Mouse (Mus musculus) stomach, postnatal 0 days (tissue): ENCODE data around the gene Sync. TPM values are rescaled to one million over a fixed set of nuclear protein-coding genes. Genes with fewer than 3 reads are reported as not detected.

Source experiments
- ATAC-seq: fragments of 200-750 bp; cut with Nextera tagmentation; 2 replicates; pipeline ENCODE4 v1.8.0; 2017; ENCODE audit not compliant: low FRiP score, low TSS enrichment
- DNase-seq: peaks from one replicate; pipeline ENCODE4 v3.0.0-alpha.2; 2016; ENCODE audit warnings: low spot score
- H3K27ac ChIP-seq: fragments of 300-500 bp; sonication (generic); replicated peaks from 2 replicates; pipeline ENCODE4 v1.5.1; 2014; ENCODE audit warnings: mild to moderate bottlenecking, control low read depth
- H3K27me3 ChIP-seq: fragments of 300-500 bp; sonication (generic); 2 replicates; pipeline ENCODE4 v1.6.1; 2014; ENCODE audit warnings: low read length; ENCODE audit not compliant: control insufficient read depth, insufficient read depth
- H3K36me3 ChIP-seq: fragments of 300-500 bp; sonication (generic); 2 replicates; pipeline ENCODE4 v1.6.1; 2014; ENCODE audit warnings: low read length, mixed read lengths; ENCODE audit not compliant: control insufficient read depth, insufficient read depth
- H3K4me1 ChIP-seq: fragments of 300-500 bp; sonication (generic); replicated peaks from 2 replicates; pipeline ENCODE4 v1.6.1; 2014; ENCODE audit warnings: antibody characterized with exemption; ENCODE audit not compliant: control insufficient read depth, insufficient read depth
- H3K4me2 ChIP-seq: fragments of 300-500 bp; sonication (generic); replicated peaks from 2 replicates; pipeline ENCODE4 v1.6.1; 2014; ENCODE audit warnings: low read depth, mild to moderate bottlenecking, control low read depth, moderate library complexity
- H3K4me3 ChIP-seq: fragments of 300-500 bp; sonication (generic); 2 replicates; pipeline ENCODE4 v1.5.1; 2014; ENCODE audit warnings: low read depth, low read length, control low read depth
- H3K9ac ChIP-seq: fragments of 300-500 bp; sonication (generic); 2 replicates; pipeline ENCODE4 v1.6.1; 2014; ENCODE audit warnings: mild to moderate bottlenecking, low read length, control low read depth, mixed read lengths
- H3K9me3 ChIP-seq: fragments of 300-500 bp; sonication (generic); 2 replicates; pipeline ENCODE4 v1.6.1; 2016; ENCODE audit warnings: low read length; ENCODE audit not compliant: control insufficient read depth
- CTCF ChIP-seq: IDR thresholded peaks from 2 replicates; pipeline ENCODE4 v1.5.1; 2016; ENCODE audit warnings: antibody characterized with exemption, low read depth, mild to moderate bottlenecking, moderate library complexity
- EP300 ChIP-seq: optimal IDR thresholded peaks from 2 replicates; pipeline ENCODE3; 2016; ENCODE audit warnings: antibody characterized with exemption
- WGBS: fragments of 180-500 bp; shearing (Covaris S2); extraction: QIAGEN DNeasy Blood & Tissue Kit; methylation state at CpG from one replicate; pipeline ENCODE4 v1.1.7; 2014; 5-methylcytosine and 5-hydroxymethylcytosine counted together
- polyA plus RNA-seq: library from polyadenylated mRNA; unstranded; fragments of >200 nt; fragmentation: Nextera tagmentation; extraction: Ambion mirVana; gene quantifications from 2 replicates; pipeline ENCODE4 v1.2.1, GENCODE M21; 2015

Sync gene
- polyA plus RNA-seq, 1 experiment from 2014 or later, result 3.2 TPM

DNA sequence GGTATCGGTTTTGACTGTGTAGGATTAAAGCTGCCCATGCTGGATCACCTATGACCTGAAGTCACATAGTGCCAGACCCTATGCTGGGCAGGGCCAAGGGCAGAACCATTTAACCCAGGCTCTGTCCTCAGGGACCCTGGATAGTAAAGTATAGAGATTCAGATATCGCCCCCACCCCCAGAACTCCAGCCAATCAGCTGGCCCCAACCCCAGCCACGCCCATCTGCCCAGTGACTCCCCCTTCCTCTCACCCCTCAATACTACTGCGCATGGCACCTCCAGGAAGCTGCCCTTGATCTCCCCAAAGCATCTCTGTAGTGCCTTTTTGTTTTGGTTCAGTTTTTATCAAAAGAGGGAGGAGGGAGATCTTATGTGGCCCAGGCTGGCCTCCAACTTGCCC, 44.7 kb upstream of the Sync start:
- Histone ChIP-seq H3K4me1 (peaks cover 6% of the 10 kb centered on the region; the same call in 1 of the 2 replicates), H3K4me2 (0 out of 2 replicates have a peak overlapping the region, but pooled peaks have one; percentile 11), H3K9me3 (no peaks in the 10 kb centered on the region), H3K36me3 (no peaks in the 10 kb centered on the region), H3K27me3 (no peaks in the 10 kb centered on the region), H3K27ac (peak overlapping the region; percentile 70), H3K4me3 (no peak overlapping the region), H3K9ac (no peak overlapping the region)
- no peak for ATAC-seq
- no peak for DNase-seq
- 34% methylated on average over 4 of the region's 4 CpGs for WGBS
- no peak for TF ChIP-seq EP300
- no peak for TF ChIP-seq CTCF

DNA sequence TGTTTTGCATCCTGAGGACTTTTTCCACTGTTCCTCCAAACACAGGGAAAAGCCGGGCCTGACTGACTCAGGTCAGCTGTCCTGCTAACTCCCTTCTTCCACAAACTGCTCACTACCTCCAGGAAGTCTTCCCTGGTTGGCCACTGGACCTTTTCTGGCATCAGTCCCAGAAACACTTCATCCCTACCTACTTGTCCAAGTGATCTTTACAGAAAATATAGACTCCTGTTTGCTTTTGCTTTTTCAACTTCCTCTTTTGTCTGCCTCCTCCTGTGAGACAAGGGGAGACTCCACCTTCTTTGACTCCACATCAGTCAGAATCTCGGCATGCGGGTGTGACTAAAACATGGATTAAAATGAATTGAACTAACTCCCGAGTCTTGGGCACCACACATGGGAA, 42.6 kb upstream of the Sync start:
- peak overlapping the region; percentile 82; the same call in 1 of the 2 replicates for H3K4me2 ChIP-seq

GRCm38 (mm10) chr4:129246360-129247301, 40.8 kb upstream of the Sync start:
- no peak for TF ChIP-seq CTCF
- peaks cover 6% of the 10 kb centered on the region for H3K4me1 ChIP-seq
- ATAC-seq, result no peak
- H3K9ac ChIP-seq, result peak overlapping the region; percentile 94
- no peaks in the 10 kb centered on the region for H3K27me3 ChIP-seq
- peak overlapping the region; percentile 72 for H3K4me3 ChIP-seq
- no peaks in the 10 kb centered on the region for H3K9me3 ChIP-seq
- no peaks in the 10 kb centered on the region for H3K36me3 ChIP-seq
- peak overlapping the region; percentile 82 for H3K4me2 ChIP-seq
- WGBS, result 38% methylated on average over 15 of the region's 15 CpGs
- DNase-seq, result peak; percentile 42
- peak overlapping the region; percentile 98 for H3K27ac ChIP-seq

More for the DNA sequence above, 42.6 kb upstream of the Sync start:
- Histone ChIP-seq H3K9ac (no peak overlapping the region), H3K4me1 (peaks cover 3% of the 10 kb centered on the region; the same call in 1 of the 2 replicates), H3K27ac (peak overlapping the region; percentile 77), H3K36me3 (no peaks in the 10 kb centered on the region), H3K27me3 (no peaks in the 10 kb centered on the region), H3K9me3 (no peaks in the 10 kb centered on the region), H3K4me3 (no peak overlapping the region)
- peak; percentile 79 for DNase-seq
- WGBS, result 31% methylated on average over 4 of the region's 4 CpGs
- TF ChIP-seq CTCF, result no peak
- TF ChIP-seq EP300, result no peak
- ATAC-seq, result peak; percentile 51

- Histone ChIP-seq H3K36me3 (no peaks in the 10 kb centered on the region), H3K27ac (peak overlapping the region; percentile 98), H3K9me3 (no peaks in the 10 kb centered on the region), H3K4me3 (peak overlapping the region; percentile 72), H3K9ac (peak overlapping the region; percentile 94), H3K4me2 (peak overlapping the region; percentile 82), H3K4me1 (peaks cover 3% of the 10 kb centered on the region), H3K27me3 (no peaks in the 10 kb centered on the region)
- WGBS, result 10% methylated on average over 23 of the region's 24 CpGs
- no peak for TF ChIP-seq CTCF
- TF ChIP-seq EP300, result no peak
- peak; percentile 35 for ATAC-seq
- peak; percentile 83 for DNase-seq
Observed at GRCm38 (mm10) chr4:129247381-129248242, 39.8 kb upstream of the Sync start.

GRCm38 (mm10) chr4:129248243-129248767, 39.1 kb upstream of the Sync start:
- ATAC-seq (peak; percentile 1; the same call in 1 of the 2 replicates), DNase-seq (peak; percentile 78)
- Histone ChIP-seq H3K4me3 (peak overlapping the region; percentile 72), H3K9ac (peak overlapping the region; percentile 94), H3K4me1 (peaks cover 3% of the 10 kb centered on the region), H3K36me3 (no peaks in the 10 kb centered on the region), H3K4me2 (peak overlapping the region; percentile 82), H3K9me3 (no peaks in the 10 kb centered on the region), H3K27ac (peak overlapping the region; percentile 98), H3K27me3 (no peaks in the 10 kb centered on the region)
- WGBS, result 2% methylated on average over 21 of the region's 74 CpGs
- TF ChIP-seq EP300 (no peak), CTCF (no peak)
